Mouse (Mus musculus) ES-E14 (cell line): Measurements from ENCODE around the gene Stxbp2. TPM values are rescaled to one million over a fixed set of nuclear protein-coding genes. Genes with fewer than 3 reads are reported as not detected.

ENCODE experiments used
- DNase-seq: peaks from one replicate; pipeline ENCODE4 v3.0.0-alpha.2; 2013; ENCODE audit warnings: low read depth, low spot score
- H3K27ac ChIP-seq: 2 replicates; pipeline ENCODE4 v1.5.1; 2012; ENCODE audit warnings: low read depth, mild to moderate bottlenecking, low read length, moderate library complexity, mixed read lengths; ENCODE audit not compliant: poor library complexity, insufficient read depth, severe bottlenecking
- H3K36me3 ChIP-seq: 2 replicates; pipeline ENCODE4 v1.6.1; 2012; ENCODE audit warnings: mild to moderate bottlenecking, low read length, moderate library complexity, mixed read lengths; ENCODE audit not compliant: control insufficient read depth, poor library complexity, insufficient read depth, severe bottlenecking
- H3K4me1 ChIP-seq, 2 experiments: fragments of 150-350 bp in 1 of 2; sonication (generic) in 1 of 2; 2 replicates each; pipeline ENCODE4 v1.6.1; 2012; ENCODE audit warnings: low read length in 2 of 2, mild to moderate bottlenecking in 1 of 2, mixed read lengths in 1 of 2; ENCODE audit not compliant: control insufficient read depth in 2 of 2, insufficient read depth in 2 of 2, poor library complexity in 1 of 2
- H3K4me3 ChIP-seq, 2 experiments: fragments of 150-350 bp in 1 of 2; sonication (generic) in 1 of 2; 2 replicates each; pipeline ENCODE4 v1.5.1; 2012; ENCODE audit warnings: low read length in 2 of 2, low read depth in 1 of 2, mild to moderate bottlenecking in 1 of 2, mixed read lengths in 1 of 2; ENCODE audit not compliant: insufficient read depth in 1 of 2, poor library complexity in 1 of 2, severe bottlenecking in 1 of 2
- H3K9ac ChIP-seq: 2 replicates; pipeline ENCODE4 v1.6.1; 2012; ENCODE audit warnings: low read depth, mild to moderate bottlenecking, low read length, mixed read lengths; ENCODE audit not compliant: poor library complexity, insufficient read depth, severe bottlenecking
- H3K9me3 ChIP-seq: fragments of 150-350 bp; sonication (generic); 2 replicates; pipeline ENCODE4 v1.6.1; 2012; ENCODE audit warnings: low read depth, mild to moderate bottlenecking, low read length; ENCODE audit not compliant: control insufficient read depth, insufficient read depth
- CHD2 ChIP-seq: IDR thresholded peaks from 2 replicates; pipeline ENCODE4 v1.6.1; 2014; ENCODE audit warnings: mild to moderate bottlenecking, low read depth, low read length, inconsistent platforms
- HCFC1 ChIP-seq: IDR thresholded peaks from 2 replicates; pipeline ENCODE4 v1.6.1; 2012; ENCODE audit warnings: low read length, inconsistent platforms, borderline replicate concordance; ENCODE audit not compliant: insufficient read depth
- MAFK ChIP-seq: IDR thresholded peaks from 2 replicates; pipeline ENCODE4 v1.6.1; 2014; ENCODE audit warnings: mild to moderate bottlenecking, low read depth, low read length, inconsistent platforms; ENCODE audit not compliant: insufficient read depth
- ZC3H11A ChIP-seq: IDR thresholded peaks from 2 replicates; pipeline ENCODE4 v1.6.1; 2012; ENCODE audit warnings: low read depth, mild to moderate bottlenecking, inconsistent platforms, low read length, borderline replicate concordance
- ZNF384 ChIP-seq: IDR thresholded peaks from 2 replicates; pipeline ENCODE4 v1.6.1; 2012; ENCODE audit warnings: low read depth, low read length, inconsistent platforms
- in situ Hi-C, 2 experiments: fragments of 600-800 bp; cut with MboI; formaldehyde crosslinking; loops; one replicate each; pipeline ENCODE4 v1.15.1; 2025; ENCODE audit warnings: low sequenced_read_pairs in 2 of 2, inconsistent platforms in 1 of 2; ENCODE audit not compliant: unreplicated experiment in 2 of 2
- total RNA-seq: library from RNA; depleted of rRNA; stranded (reverse); fragments of 300-350 nt; gene quantifications from 2 replicates; pipeline ENCODE4 v1.2.3, GENCODE M21; 2012

Stxbp2 gene
- total RNA-seq, 1 experiment: 38.5 TPM

DNA sequence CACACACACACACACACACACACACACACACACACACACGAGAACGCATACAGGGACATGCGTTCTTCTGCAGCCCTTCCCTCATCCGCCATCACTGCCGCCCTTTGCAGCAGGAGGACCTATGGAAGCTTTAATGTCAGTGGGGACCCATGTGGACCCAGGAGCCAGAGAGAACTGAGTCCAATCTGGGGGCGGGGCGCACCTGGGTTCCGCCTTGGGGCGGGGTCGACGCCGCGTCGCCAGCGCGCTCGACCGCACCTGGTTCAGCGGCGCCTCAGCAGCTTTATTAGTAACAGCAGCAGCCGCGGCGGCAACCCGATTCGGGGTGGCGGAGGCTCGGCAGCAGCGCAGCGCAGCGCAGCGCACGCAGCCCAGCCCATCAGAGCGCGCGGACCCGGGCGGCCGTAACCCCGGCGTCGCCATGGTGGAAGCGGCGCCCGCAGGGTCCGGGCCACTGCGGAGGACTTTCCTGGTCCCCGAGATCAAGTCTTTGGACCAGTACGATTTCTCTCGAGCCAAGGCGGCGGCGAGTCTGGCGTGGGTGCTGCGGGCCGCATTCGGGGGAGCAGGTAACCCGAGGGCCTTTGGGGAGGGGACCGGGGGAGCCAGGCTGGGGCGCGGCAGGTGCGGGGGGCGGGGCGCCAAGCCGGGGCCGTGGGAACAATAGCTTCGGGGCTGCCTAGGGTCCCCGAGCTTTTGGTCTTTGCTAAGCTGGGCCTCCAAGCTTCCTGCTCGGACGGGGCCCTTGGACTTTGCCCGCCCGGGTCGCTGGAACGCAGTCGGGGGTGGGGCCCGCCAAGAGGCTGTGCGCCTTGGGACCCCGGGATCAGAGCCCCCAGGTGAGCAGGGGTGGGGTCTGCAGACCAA is 43.1 kb upstream of the Stxbp2 start:
- no peaks in the 10 kb centered on the region for H3K36me3 ChIP-seq
- in situ Hi-C loops: no loop called here
- no peaks in the 10 kb centered on the region for H3K9me3 ChIP-seq
- H3K4me1 ChIP-seq: 0 out of 4 replicates have a peak, but pooled peaks cover 0 to 2% of the 10 kb centered on the region in 2 experiments
- TF ChIP-seq CHD2 (no peak), MAFK (no peak), ZC3H11A (no peak), ZNF384 (no peak), HCFC1 (peak; percentile 34; the same call in 1 of the 2 replicates)
- H3K4me3 ChIP-seq: peak overlapping the region; percentile 80 to 90
- peak overlapping the region; percentile 59; the same call in 1 of the 2 replicates for H3K27ac ChIP-seq
- no peak for DNase-seq
- peak overlapping the region; percentile 88 for H3K9ac ChIP-seq

- Histone ChIP-seq H3K27ac (no peak overlapping the region), H3K36me3 (no peaks in the 10 kb centered on the region), H3K4me3 (peak overlapping the region; percentile 80 to 90), H3K9ac (peak overlapping the region; percentile 88), H3K9me3 (no peaks in the 10 kb centered on the region), H3K4me1 (peaks cover 0 to 7% of the 10 kb centered on the region in 2 experiments; a peak in 1 of 4 replicates)
- in situ Hi-C loops: no loop called here
- TF ChIP-seq CHD2: no peak
- TF ChIP-seq HCFC1: no peak
- no peak for DNase-seq
These were observed 42.5 kb upstream of the Stxbp2 start for GRCm38 (mm10) chr8:3588258-3588633.

DNA sequence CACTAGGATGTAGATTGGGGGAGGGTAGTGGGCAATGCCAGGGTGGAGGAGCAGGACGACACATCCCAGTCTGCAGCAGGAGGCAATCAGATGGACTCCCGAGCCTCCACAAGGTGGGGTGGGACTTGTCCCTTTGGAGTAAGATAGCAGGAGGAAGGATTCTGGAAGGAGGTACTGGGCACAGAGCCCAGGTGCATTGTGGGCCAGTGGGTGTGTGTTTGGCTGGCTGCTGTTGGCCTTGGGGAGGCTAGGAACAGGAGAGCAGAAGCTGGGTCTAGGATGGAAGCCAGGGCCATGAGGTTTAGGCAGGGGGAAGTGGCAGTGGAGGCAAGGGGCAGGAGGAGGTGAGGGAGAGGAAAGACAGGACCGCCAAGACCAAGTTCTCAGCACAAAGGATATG is 37.3 kb upstream of the Stxbp2 start:
- peaks cover 7 to 27% of the 10 kb centered on the region in 2 experiments for H3K4me1 ChIP-seq
- TF ChIP-seq HCFC1 (no peak), ZC3H11A (no peak), MAFK (no peak), ZNF384 (no peak), CHD2 (no peak)
- H3K4me3 ChIP-seq: no peak overlapping the region
- H3K9me3 ChIP-seq: no peaks in the 10 kb centered on the region
- in situ Hi-C loops: no loop called here
- DNase-seq: no peak
- H3K36me3 ChIP-seq: peaks cover under 1% of the 10 kb centered on the region; the same call in 1 of the 2 replicates
- H3K27ac ChIP-seq: no peak overlapping the region
- no peak overlapping the region for H3K9ac ChIP-seq

DNA sequence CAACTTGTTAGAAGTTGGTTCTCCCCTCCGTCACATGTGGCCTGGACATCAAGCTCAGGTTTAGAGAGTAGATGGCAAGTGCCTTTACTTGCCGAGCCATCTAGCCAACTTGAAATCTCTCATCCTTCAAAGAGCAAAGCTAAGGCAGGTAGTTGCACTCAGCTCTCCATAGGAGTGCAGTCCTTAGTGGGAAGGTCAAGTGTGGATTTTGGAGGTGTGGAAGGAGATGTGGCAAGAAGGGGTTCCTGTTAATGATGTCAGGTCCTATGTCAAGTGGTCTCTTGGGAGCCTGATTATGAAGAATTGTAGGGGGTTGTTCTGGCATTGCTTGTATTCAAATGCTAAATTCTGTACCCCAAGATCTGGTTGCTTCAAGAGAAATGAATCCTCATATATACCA is 36.3 kb upstream of the Stxbp2 start:
- no peak overlapping the region for H3K4me3 ChIP-seq
- in situ Hi-C loops: no loop called here
- DNase-seq: no peak
- no peak overlapping the region for H3K27ac ChIP-seq
- no peaks in the 10 kb centered on the region for H3K9me3 ChIP-seq
- no peak overlapping the region for H3K9ac ChIP-seq
- H3K4me1 ChIP-seq: peaks cover 11 to 36% of the 10 kb centered on the region in 2 experiments
- no peak for TF ChIP-seq HCFC1
- no peak for TF ChIP-seq ZC3H11A
- peaks cover 8% of the 10 kb centered on the region; the same call in 1 of the 2 replicates for H3K36me3 ChIP-seq

DNA sequence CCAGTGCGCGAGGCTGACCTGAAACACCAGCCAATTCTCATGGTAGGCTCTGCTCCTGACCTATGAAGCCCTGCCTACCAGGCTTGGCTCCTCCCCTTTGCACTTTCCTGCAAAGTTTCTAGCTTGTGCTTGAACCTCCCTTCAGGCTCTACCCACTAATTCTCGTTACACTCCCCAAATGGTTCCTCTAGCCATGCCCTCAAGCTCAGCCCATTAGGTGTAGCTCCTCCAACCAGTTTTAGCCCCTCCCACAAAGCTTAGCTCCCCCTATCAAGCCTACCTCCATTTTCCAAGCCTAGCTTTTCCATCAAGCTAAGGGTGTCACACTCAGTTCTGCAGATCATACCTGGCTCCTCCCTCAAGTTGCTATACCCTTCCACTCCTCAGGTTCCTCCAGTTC is 32.7 kb upstream of the Stxbp2 start:
- H3K4me3 ChIP-seq: peak overlapping the region; percentile 41 to 65
- peaks cover 13 to 35% of the 10 kb centered on the region in 2 experiments for H3K4me1 ChIP-seq
- H3K36me3 ChIP-seq: peaks cover 30% of the 10 kb centered on the region
- H3K9ac ChIP-seq: peak overlapping the region; percentile 78
- TF ChIP-seq CHD2 (no peak), ZC3H11A (no peak), ZNF384 (no peak), MAFK (no peak), HCFC1 (no peak)
- in situ Hi-C loops: no loop called here
- DNase-seq: no peak
- H3K27ac ChIP-seq: peak overlapping the region; percentile 78
- no peaks in the 10 kb centered on the region for H3K9me3 ChIP-seq
